Mouse (Mus musculus) CH12.LX (cell line): ENCODE results near the gene Rtn1. TPM values are rescaled to one million over a fixed set of nuclear protein-coding genes. Genes with fewer than 3 reads are reported as not detected.

Experiments
- DNase-seq: peaks from one replicate; pipeline ENCODE4 v3.0.0-alpha.2; 2013; ENCODE audit errors: extremely low read depth
- H3K27ac ChIP-seq: 2 replicates; pipeline ENCODE4 v1.5.1; 2012; ENCODE audit warnings: low read depth, mild to moderate bottlenecking, control low read depth, moderate library complexity; ENCODE audit not compliant: insufficient read depth
- H3K27me3 ChIP-seq: replicated peaks from 2 replicates; pipeline ENCODE3; 2012; ENCODE audit warnings: inconsistent platforms
- H3K36me3 ChIP-seq, 2 experiments: replicated peaks in 1 of 2; 2 replicates each; pipeline versions ENCODE3 to v1.6.1; 2012; ENCODE audit warnings: inconsistent platforms in 1 of 2, low read length in 1 of 2, mild to moderate bottlenecking in 1 of 2, mixed read lengths in 1 of 2, moderate library complexity in 1 of 2; ENCODE audit not compliant: control insufficient read depth in 1 of 2, insufficient read depth in 1 of 2
- H3K4me1 ChIP-seq, 2 experiments: 2 replicates each; pipeline ENCODE4 v1.6.1; 2012; ENCODE audit warnings: inconsistent platforms in 1 of 2, moderate library complexity in 1 of 2; ENCODE audit not compliant: insufficient read depth in 2 of 2, control insufficient read depth in 1 of 2
- H3K4me2 ChIP-seq: 2 replicates; pipeline ENCODE4 v1.6.1; 2012; ENCODE audit warnings: low read depth, mild to moderate bottlenecking, control low read depth; ENCODE audit not compliant: poor library complexity, insufficient read depth, severe bottlenecking
- H3K4me3 ChIP-seq, 3 experiments: fragments of 150-350 bp in 1 of 3; sonication (generic) in 1 of 3; replicated peaks in 1 of 3; 2 replicates each; pipeline versions ENCODE3 to v1.5.1; 2011 to 2012; ENCODE audit warnings: low read depth in 2 of 3, low read length in 2 of 3, mild to moderate bottlenecking in 2 of 3, moderate library complexity in 2 of 3, control low read depth in 1 of 3, improper control_type of control experiment in 1 of 3, inconsistent platforms in 1 of 3, mixed read lengths in 1 of 3; ENCODE audit not compliant: poor library complexity in 1 of 3
- H3K79me2 ChIP-seq: replicated peaks from 2 replicates; pipeline ENCODE4 v1.6.1; 2012; ENCODE audit warnings: mild to moderate bottlenecking, moderate library complexity; ENCODE audit not compliant: control insufficient read depth, poor library complexity, insufficient read depth, severe bottlenecking; ENCODE audit errors: extremely low read depth
- H3K9ac ChIP-seq: 2 replicates; pipeline ENCODE4 v1.6.1; 2012; ENCODE audit warnings: low read depth, mild to moderate bottlenecking, control low read depth, moderate library complexity; ENCODE audit not compliant: insufficient read depth
- H3K9me3 ChIP-seq: replicated peaks from 2 replicates; pipeline ENCODE3; 2012; ENCODE audit warnings: low read length, inconsistent platforms, mixed read lengths
- BHLHE40 ChIP-seq: IDR thresholded peaks from 2 replicates; pipeline ENCODE4 v1.6.1; 2011; ENCODE audit warnings: mild to moderate bottlenecking, low read depth, low read length, improper control_type of control experiment
- CHD1 ChIP-seq: IDR thresholded peaks from 2 replicates; pipeline ENCODE4 v1.6.1; 2012; ENCODE audit warnings: low read depth, low read length, improper control_type of control experiment, inconsistent platforms
- E2F4 ChIP-seq: IDR thresholded peaks from 2 replicates; pipeline ENCODE4 v1.6.1; 2011; ENCODE audit warnings: low read depth, low read length, improper control_type of control experiment; ENCODE audit not compliant: insufficient replicate concordance
- EP300 ChIP-seq: IDR thresholded peaks from 2 replicates; pipeline ENCODE4 v1.6.1; 2011; ENCODE audit warnings: low read length, improper control_type of control experiment
- ETS1 ChIP-seq: conservative IDR thresholded peaks from 2 replicates; pipeline ENCODE4 v1.6.1; 2012; ENCODE audit warnings: low read depth, mild to moderate bottlenecking, inconsistent platforms, low read length, improper control_type of control experiment, moderate library complexity
- GABPA ChIP-seq: IDR thresholded peaks from 2 replicates; pipeline ENCODE4 v1.6.1; 2012; ENCODE audit warnings: low read depth, low read length, improper control_type of control experiment, inconsistent platforms; ENCODE audit not compliant: insufficient replicate concordance
- HCFC1 ChIP-seq: IDR thresholded peaks from 2 replicates; pipeline ENCODE4 v1.6.1; 2012; ENCODE audit warnings: low read depth, mild to moderate bottlenecking, inconsistent platforms, low read length, improper control_type of control experiment
- JUN ChIP-seq: IDR thresholded peaks from 2 replicates; pipeline ENCODE4 v1.6.1; 2011; ENCODE audit warnings: low read depth, mild to moderate bottlenecking, low read length, improper control_type of control experiment, moderate library complexity; ENCODE audit not compliant: insufficient read depth
- KAT2A ChIP-seq: IDR thresholded peaks from 2 replicates; pipeline ENCODE4 v1.6.1; 2012; ENCODE audit warnings: low read length, improper control_type of control experiment, inconsistent platforms; ENCODE audit not compliant: insufficient replicate concordance
- MAFK ChIP-seq: IDR thresholded peaks from 2 replicates; pipeline ENCODE4 v1.6.1; 2011; ENCODE audit warnings: low read length, improper control_type of control experiment; ENCODE audit not compliant: insufficient replicate concordance
- MXI1 ChIP-seq: IDR thresholded peaks from 2 replicates; pipeline ENCODE4 v1.6.1; 2011; ENCODE audit warnings: mild to moderate bottlenecking, low read depth, low read length, improper control_type of control experiment
- MYC ChIP-seq: IDR thresholded peaks from 2 replicates; pipeline ENCODE4 v1.6.1; 2011; ENCODE audit warnings: low read depth, mild to moderate bottlenecking, improper control_type of control experiment, low read length
- NRF1 ChIP-seq: IDR thresholded peaks from 2 replicates; pipeline ENCODE4 v1.6.1; 2014; ENCODE audit warnings: low read depth, mild to moderate bottlenecking, inconsistent platforms, low read length, improper control_type of control experiment, moderate library complexity
- POLR2A ChIP-seq: IDR thresholded peaks from 2 replicates; pipeline ENCODE4 v1.6.1; 2011; ENCODE audit warnings: low read depth, mild to moderate bottlenecking, improper control_type of control experiment, low read length
- POLR2AphosphoS2 ChIP-seq: IDR thresholded peaks from 2 replicates; pipeline ENCODE4 v1.6.1; 2011; ENCODE audit warnings: low read depth, low read length, improper control_type of control experiment
- TCF12 ChIP-seq: IDR thresholded peaks from 2 replicates; pipeline ENCODE4 v1.6.1; 2014; ENCODE audit warnings: low read depth, mild to moderate bottlenecking, inconsistent platforms, low read length, improper control_type of control experiment
- UBTF ChIP-seq: IDR thresholded peaks from 2 replicates; pipeline ENCODE4 v1.6.1; 2012; ENCODE audit warnings: low read depth, mild to moderate bottlenecking, inconsistent platforms, low read length, improper control_type of control experiment, moderate library complexity
- dilution Hi-C: fragments of 300-500 bp; cut with MboI; formaldehyde crosslinking; loops from 2 replicates; pipeline ENCODE4 v1.14.3; 2020; ENCODE audit warnings: low sequenced_read_pairs; ENCODE audit not compliant: extremely low pct_unique_long_range_greater_than_20kb, extremely low pct_ligation_motif_present
- in situ Hi-C: fragments of 300-500 bp; cut with MboI; formaldehyde crosslinking; loops from 3 replicates; pipeline ENCODE4 v1.14.3; 2019; ENCODE audit warnings: low sequenced_read_pairs, low pct_ligation_motif_present, low pct_unique_long_range_greater_than_20kb, mixed read lengths
- polyA plus RNA-seq: library from polyadenylated mRNA; unstranded; fragments of >175 nt; gene quantifications from 2 replicates; pipeline ENCODE4 v1.2.1, GENCODE M21; 2012; ENCODE audit warnings: low read depth; ENCODE audit not compliant: insufficient read length
- total RNA-seq, 2 experiments: library from RNA; depleted of rRNA; stranded (reverse); fragments of 300-350 nt in 1 of 2; fragments of >200 nt in 1 of 2; gene quantifications; 2 replicates each; pipeline ENCODE4 v1.2.3; 2012 to 2014

Rtn1 gene
- total and polyA plus RNA-seq, 3 experiments = 0.08 to 0.17 TPM; not detected in 1

GRCm38 (mm10) chr12:72407146-72407545 is 1.7 kb downstream of the Rtn1 start:
- TF ChIP-seq POLR2AphosphoS2 = no peak
- no peak for TF ChIP-seq MAFK
- no peak for TF ChIP-seq NRF1
- TF ChIP-seq TCF12 = no peak
- no peak for TF ChIP-seq KAT2A
- no peak for TF ChIP-seq POLR2A
- TF ChIP-seq ETS1 = no peak
- TF ChIP-seq JUN = no peak
- no peak for TF ChIP-seq MXI1
- no peak for TF ChIP-seq E2F4
- no peaks in the 10 kb centered on the region for H3K27me3 ChIP-seq
- H3K4me2 ChIP-seq = no peak overlapping the region
- no peaks in the 10 kb centered on the region for H3K9me3 ChIP-seq
- no peak overlapping the region for H3K9ac ChIP-seq
- dilution Hi-C loops = no loop called here
- no peaks in the 10 kb centered on the region for H3K36me3 ChIP-seq
- H3K27ac ChIP-seq = no peak overlapping the region
- peaks cover 0 to 5% of the 10 kb centered on the region in 2 experiments; a peak in 2 of 4 replicates for H3K4me1 ChIP-seq
- no peak overlapping the region for H3K4me3 ChIP-seq
- no peaks in the 10 kb centered on the region for H3K79me2 ChIP-seq
- in situ Hi-C loops = loop anchor here (25.0 kb wide), 1 partner anchor 645 kb away; no protein-coding TSS in a partner anchor
- DNase-seq = no peak

- Histone ChIP-seq H3K4me3 (no peak overlapping the region), H3K36me3 (no peaks in the 10 kb centered on the region), H3K27ac (no peak overlapping the region), H3K9me3 (no peaks in the 10 kb centered on the region), H3K27me3 (no peaks in the 10 kb centered on the region), H3K9ac (no peak overlapping the region), H3K4me2 (no peak overlapping the region), H3K4me1 (peaks cover 0 to 5% of the 10 kb centered on the region in 2 experiments; a peak in 2 of 4 replicates), H3K79me2 (no peaks in the 10 kb centered on the region)
- DNase-seq = no peak
- dilution Hi-C loops (no loop called here), in situ Hi-C loops (loop anchor here (25.0 kb wide), 1 partner anchor 643 kb away; no protein-coding TSS in a partner anchor)
- no peak for TF ChIP-seq HCFC1
- no peak for TF ChIP-seq JUN
- TF ChIP-seq EP300 = no peak
- TF ChIP-seq GABPA = no peak
- TF ChIP-seq CHD1 = no peak
- TF ChIP-seq MYC = no peak
- TF ChIP-seq TCF12 = no peak
- TF ChIP-seq UBTF = no peak
- TF ChIP-seq MXI1 = no peak
- TF ChIP-seq BHLHE40 = no peak
Measured at GRCm38 (mm10) chr12:72405031-72405430, 3.8 kb downstream of the Rtn1 start.
